Comparison of ENCODE assay signal across 27 mouse cellular contexts in the genomic region with DNA sequence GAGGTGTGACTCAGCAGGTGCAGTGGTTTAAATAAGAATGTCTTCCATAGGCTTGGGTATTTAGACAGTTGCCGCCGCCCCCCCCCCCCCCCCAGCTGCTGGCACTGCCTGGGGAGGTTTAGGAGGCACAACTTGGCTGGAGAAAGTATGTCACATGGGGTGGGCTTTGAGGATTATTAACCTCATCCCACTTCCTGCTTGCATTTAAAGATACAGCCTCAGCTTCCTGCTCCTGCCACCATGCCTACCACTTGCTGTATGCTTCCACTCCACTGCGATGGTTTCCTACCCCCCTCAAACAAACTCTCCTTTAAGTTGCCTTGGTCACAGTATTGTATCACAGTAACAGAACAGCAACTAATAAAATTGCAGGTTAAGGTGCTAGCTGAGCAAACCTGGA. TPM values are rescaled to one million over a fixed set of nuclear protein-coding genes. Genes with fewer than 3 reads are reported as not detected.
"Had no signal": no experiment of that assay in that cellular context is flagged by ENCODE, and none has a peak within 500 bp of the region (broad histone marks: within the 10 kb centered on the region; RNA-seq: fewer than 3 reads in every experiment).

No protein-coding gene starts in this region.

- DNase-seq: kidney, adult 2 months; kidney, postnatal 25 days; layer of hippocampus, adult 9-11 months; liver, postnatal 0 days; lung, embryonic 14.5 days; retina, postnatal 1 day; right cerebral cortex, postnatal 25 days; spleen, adult 18-20 months; thymus, postnatal 14 days; thymus, postnatal 4 days had no signal

- H3K4me1 ChIP-seq: midbrain, embryonic 12.5 days; neural tube, embryonic 13.5 days; stomach, embryonic 15.5 days had no signal

- H3K27ac ChIP-seq: kidney, postnatal 0 days; layer of hippocampus, adult 2 months; liver, embryonic 14.5 days; midbrain, embryonic 12.5 days; neural tube, embryonic 13.5 days; stomach, embryonic 15.5 days had no signal

- H3K4me2 ChIP-seq: limb, embryonic 13.5 days; liver, embryonic 11.5 days; lung, embryonic 14.5 days; midbrain, embryonic 12.5 days; neural tube, embryonic 13.5 days; stomach, embryonic 15.5 days had no signal

- H3K4me3 ChIP-seq: layer of hippocampus, adult 2 months; limb, embryonic 13.5 days; midbrain, embryonic 12.5 days; myocyte; neural tube, embryonic 13.5 days; stomach, embryonic 15.5 days had no signal

- H3K9ac ChIP-seq: limb, embryonic 13.5 days; liver, embryonic 14.5 days; liver, postnatal 0 days; lung, embryonic 14.5 days; midbrain, embryonic 12.5 days; neural tube, embryonic 13.5 days; stomach, embryonic 15.5 days had no signal

- H3K9me3 ChIP-seq: limb, embryonic 13.5 days; midbrain, embryonic 12.5 days; neural tube, embryonic 13.5 days; stomach, embryonic 15.5 days had no signal

- ATAC-seq: intestine, postnatal 0 days; liver, postnatal 0 days; lung, postnatal 0 days; midbrain, embryonic 16.5 days had no signal

- H3K27me3 ChIP-seq: limb, embryonic 13.5 days; midbrain, embryonic 12.5 days; neural tube, embryonic 13.5 days; stomach, embryonic 15.5 days had no signal

RNA-seq across cellular contexts. Expression of a gene that starts 34.9 kb away (rescaled TPM):
- total RNA-seq: layer of hippocampus, adult 2 months; layer of hippocampus, postnatal 25 days; left cerebral cortex, postnatal 10 days; left cerebral cortex, postnatal 36 days had no signal
- polyA plus RNA-seq: myocyte had no signal

RNA-seq across cellular contexts. Expression of a gene that starts 50.2 kb away (rescaled TPM):
- total RNA-seq: neutrophil, adult 5-6 weeks had no signal
- polyA plus RNA-seq: intestine, postnatal 0 days; kidney, adult 2 months; large intestine, adult 2 months; liver, embryonic 11.5 days; liver, embryonic 14.5 days; liver, postnatal 0 days; lung, postnatal 0 days; myocyte; stomach, embryonic 15.5 days had no signal
